Mouse (Mus musculus): ENCODE measurements around the gene Me3. TPM values are rescaled to one million over a fixed set of nuclear protein-coding genes. Genes with fewer than 3 reads are reported as not detected.
A peak's percentile ranks its signal among the peaks of the same experiment; 100 is the strongest.

Gene Me3
- polyA plus RNA-seq (2012; rRNA removed), result 0.44 and 0.67 TPM in 2 replicates

GRCm38 (mm10) chr7:89632342-89633251 is at the start of gene Me3:
Gene Me3, plus strand, starts transcription at chr7:89632392.
- WGBS, result 8% methylated on average over 49 of the region's 49 CpGs
- H3K36me3 ChIP-seq (ENCODE audit: control insufficient read depth, insufficient read depth, low read length), result no peaks in the 10 kb centered on the region
- no peak for DNase-seq (ENCODE audit: low read depth in 1 of 2, low spot score in 2 of 2)
- H3K27ac ChIP-seq (ENCODE audit: insufficient read depth, low read length), result no peak within 1 kb of the TSS
- peaks cover 5% of the 10 kb centered on the region for H3K4me1 ChIP-seq (ENCODE audit: control insufficient read depth, insufficient read depth, insufficient read length)
- TF ChIP-seq POLR2A (IDR thresholded peaks at IDR 0.05; ENCODE audit: low read depth, low read length), result no peak
- no peak for TF ChIP-seq CTCF (IDR thresholded peaks at IDR 0.05; ENCODE audit: extremely low read depth, insufficient read depth, insufficient read length, insufficient replicate concordance)
- H3K4me3 ChIP-seq (ENCODE audit: extremely low read depth, insufficient read depth, insufficient read length), result peak within 1 kb of the TSS; percentile 51
- no peaks in the 10 kb centered on the region for H3K27me3 ChIP-seq (ENCODE audit: control insufficient read depth, insufficient read depth, low read length)

- Histone ChIP-seq H3K27me3 (ENCODE audit: control insufficient read depth, insufficient read depth, low read length) (no peaks in the 10 kb centered on the region), H3K27ac (ENCODE audit: insufficient read depth, low read length) (no peak overlapping the region), H3K4me1 (ENCODE audit: control insufficient read depth, insufficient read depth, insufficient read length) (no peaks in the 10 kb centered on the region), H3K4me3 (ENCODE audit: extremely low read depth, insufficient read depth, insufficient read length) (no peak overlapping the region), H3K36me3 (ENCODE audit: control insufficient read depth, insufficient read depth, low read length) (no peaks in the 10 kb centered on the region)
- TF ChIP-seq POLR2A (IDR thresholded peaks at IDR 0.05; ENCODE audit: low read depth, low read length), result no peak
- TF ChIP-seq CTCF (IDR thresholded peaks at IDR 0.05; ENCODE audit: extremely low read depth, insufficient read depth, insufficient read length, insufficient replicate concordance), result no peak
- DNase-seq (ENCODE audit: low read depth in 1 of 2, low spot score in 2 of 2), result no peak
- WGBS, result 72% methylated on average over 5 of the region's 5 CpGs
These were observed 42.2 kb upstream of the Me3 start for GRCm38 (mm10) chr7:89590039-89590438.

- no peak overlapping the region for H3K4me3 ChIP-seq (ENCODE audit: extremely low read depth, insufficient read depth, insufficient read length)
- 82% methylated on average over 3 of the region's 3 CpGs for WGBS
- no peaks in the 10 kb centered on the region for H3K4me1 ChIP-seq (ENCODE audit: control insufficient read depth, insufficient read depth, insufficient read length)
- H3K27ac ChIP-seq (ENCODE audit: insufficient read depth, low read length), result no peak overlapping the region
- no peaks in the 10 kb centered on the region for H3K27me3 ChIP-seq (ENCODE audit: control insufficient read depth, insufficient read depth, low read length)
- no peak for TF ChIP-seq CTCF (IDR thresholded peaks at IDR 0.05; ENCODE audit: extremely low read depth, insufficient read depth, insufficient read length, insufficient replicate concordance)
- no peaks in the 10 kb centered on the region for H3K36me3 ChIP-seq (ENCODE audit: control insufficient read depth, insufficient read depth, low read length)
- no peak for DNase-seq (ENCODE audit: low read depth in 1 of 2, low spot score in 2 of 2)
These were observed 41.5 kb upstream of the Me3 start for GRCm38 (mm10) chr7:89590542-89591251.

- Histone ChIP-seq H3K27ac (ENCODE audit: insufficient read depth, low read length) (no peak overlapping the region), H3K4me3 (ENCODE audit: extremely low read depth, insufficient read depth, insufficient read length) (no peak overlapping the region), H3K4me1 (ENCODE audit: control insufficient read depth, insufficient read depth, insufficient read length) (no peaks in the 10 kb centered on the region), H3K36me3 (ENCODE audit: control insufficient read depth, insufficient read depth, low read length) (no peaks in the 10 kb centered on the region), H3K27me3 (ENCODE audit: control insufficient read depth, insufficient read depth, low read length) (no peaks in the 10 kb centered on the region)
- no peak for DNase-seq (ENCODE audit: low read depth in 1 of 2, low spot score in 2 of 2)
- TF ChIP-seq POLR2A (IDR thresholded peaks at IDR 0.05; ENCODE audit: low read depth, low read length) (no peak), CTCF (IDR thresholded peaks at IDR 0.05; ENCODE audit: extremely low read depth, insufficient read depth, insufficient read length, insufficient replicate concordance) (no peak)
- 57% methylated on average over 2 of the region's 2 CpGs for WGBS
These were observed 36.4 kb upstream of the Me3 start for GRCm38 (mm10) chr7:89595813-89596212.

GRCm38 (mm10) chr7:89605589-89606536 is 26.3 kb upstream of the Me3 start:
- H3K36me3 ChIP-seq (ENCODE audit: control insufficient read depth, insufficient read depth, low read length), result no peaks in the 10 kb centered on the region
- TF ChIP-seq CTCF (IDR thresholded peaks at IDR 0.05; ENCODE audit: extremely low read depth, insufficient read depth, insufficient read length, insufficient replicate concordance) (no peak), POLR2A (IDR thresholded peaks at IDR 0.05; ENCODE audit: low read depth, low read length) (no peak)
- H3K4me1 ChIP-seq (ENCODE audit: control insufficient read depth, insufficient read depth, insufficient read length), result no peaks in the 10 kb centered on the region
- DNase-seq (ENCODE audit: low read depth in 1 of 2, low spot score in 2 of 2), result no peak
- H3K4me3 ChIP-seq (ENCODE audit: extremely low read depth, insufficient read depth, insufficient read length), result no peak overlapping the region
- H3K27me3 ChIP-seq (ENCODE audit: control insufficient read depth, insufficient read depth, low read length), result no peaks in the 10 kb centered on the region
- H3K27ac ChIP-seq (ENCODE audit: insufficient read depth, low read length), result no peak overlapping the region
- 56% methylated on average over 8 of the region's 8 CpGs for WGBS

GRCm38 (mm10) chr7:89607329-89607728 is 24.9 kb upstream of the Me3 start:
- Histone ChIP-seq H3K4me1 (ENCODE audit: control insufficient read depth, insufficient read depth, insufficient read length) (no peaks in the 10 kb centered on the region), H3K36me3 (ENCODE audit: control insufficient read depth, insufficient read depth, low read length) (no peaks in the 10 kb centered on the region), H3K27me3 (ENCODE audit: control insufficient read depth, insufficient read depth, low read length) (no peaks in the 10 kb centered on the region), H3K27ac (ENCODE audit: insufficient read depth, low read length) (no peak overlapping the region), H3K4me3 (ENCODE audit: extremely low read depth, insufficient read depth, insufficient read length) (no peak overlapping the region)
- TF ChIP-seq POLR2A (IDR thresholded peaks at IDR 0.05; ENCODE audit: low read depth, low read length), result no peak
- WGBS, result 93% methylated on average over 6 of the region's 6 CpGs
- no peak for DNase-seq (ENCODE audit: low read depth in 1 of 2, low spot score in 2 of 2)
